Mouse (Mus musculus) MEL (cell line): ENCODE results near the gene Clns1a. TPM values are rescaled to one million over a fixed set of nuclear protein-coding genes. Genes with fewer than 3 reads are reported as not detected.
A peak's percentile ranks its signal among the peaks of the same experiment; 100 is the strongest.

Experiments
- DNase-seq: peaks from one replicate; pipeline ENCODE4 v3.0.0; 2011; ENCODE audit warnings: low read depth, low spot score
- H3K27ac ChIP-seq: 2 replicates; pipeline ENCODE4 v1.5.1; 2012; ENCODE audit warnings: low read depth, mild to moderate bottlenecking, control low read depth, low read length, moderate library complexity; ENCODE audit not compliant: control insufficient read depth
- H3K27me3 ChIP-seq, 2 experiments: fragments of 150-350 bp in 1 of 2; sonication (generic) in 1 of 2; 2 replicates each; pipeline ENCODE4 v1.6.1; 2012; ENCODE audit warnings: low read length in 2 of 2, mild to moderate bottlenecking in 2 of 2, improper control_type of control experiment in 1 of 2, moderate library complexity in 1 of 2; ENCODE audit not compliant: insufficient read depth in 2 of 2, control insufficient read depth in 1 of 2
- H3K36me3 ChIP-seq, 2 experiments: 2 replicates each; pipeline ENCODE4 v1.6.1; 2012 to 2014; ENCODE audit warnings: low read length in 2 of 2, improper control_type of control experiment in 1 of 2, inconsistent platforms in 1 of 2, mild to moderate bottlenecking in 1 of 2; ENCODE audit not compliant: insufficient read depth in 2 of 2, control insufficient read depth in 1 of 2
- H3K4me1 ChIP-seq, 2 experiments: fragments of 150-350 bp in 1 of 2; sonication (generic) in 1 of 2; 2 replicates each; pipeline ENCODE4 v1.6.1; 2012; ENCODE audit warnings: low read length in 2 of 2, improper control_type of control experiment in 1 of 2, mild to moderate bottlenecking in 1 of 2; ENCODE audit not compliant: insufficient read depth in 2 of 2, control insufficient read depth in 1 of 2
- H3K4me3 ChIP-seq, 2 experiments: fragments of 150-350 bp in 1 of 2; sonication (generic) in 1 of 2; 2 replicates each; pipeline ENCODE4 v1.5.1; 2012; ENCODE audit warnings: low read depth in 2 of 2, low read length in 2 of 2, mild to moderate bottlenecking in 2 of 2, moderate library complexity in 2 of 2, control low read depth in 1 of 2, improper control_type of control experiment in 1 of 2; ENCODE audit not compliant: control insufficient read depth in 1 of 2, insufficient read depth in 1 of 2
- H3K79me2 ChIP-seq: 2 replicates; pipeline ENCODE4 v1.6.1; 2012; ENCODE audit warnings: mild to moderate bottlenecking, low read length, moderate library complexity; ENCODE audit not compliant: control insufficient read depth, poor library complexity, insufficient read depth
- H3K9ac ChIP-seq: 2 replicates; pipeline ENCODE4 v1.6.1; 2012; ENCODE audit warnings: low read depth, mild to moderate bottlenecking, control low read depth, low read length, moderate library complexity; ENCODE audit not compliant: control insufficient read depth, poor library complexity, severe bottlenecking
- H3K9me3 ChIP-seq: fragments of 150-350 bp; sonication (generic); replicated peaks from 2 replicates; pipeline ENCODE4 v1.6.1; 2012; ENCODE audit warnings: mild to moderate bottlenecking, low read length, improper control_type of control experiment, moderate library complexity; ENCODE audit not compliant: insufficient read depth
- BHLHE40 ChIP-seq: IDR thresholded peaks from 2 replicates; pipeline ENCODE4 v1.6.1; 2012; ENCODE audit warnings: low read depth, mild to moderate bottlenecking, inconsistent platforms, low read length, improper control_type of control experiment, borderline replicate concordance
- CHD1 ChIP-seq: IDR thresholded peaks from 2 replicates; pipeline ENCODE4 v1.6.1; 2012; ENCODE audit warnings: low read depth, mild to moderate bottlenecking, inconsistent platforms, low read length, improper control_type of control experiment
- E2F4 ChIP-seq: IDR thresholded peaks from 2 replicates; pipeline ENCODE4 v1.6.1; 2011; ENCODE audit warnings: low read depth, low read length, improper control_type of control experiment, borderline replicate concordance
- ELF1 ChIP-seq: IDR thresholded peaks from 2 replicates; pipeline ENCODE4 v1.6.1; 2014; ENCODE audit warnings: low read depth, mild to moderate bottlenecking, inconsistent platforms, low read length, improper control_type of control experiment, moderate library complexity
- EP300 ChIP-seq, 2 experiments: IDR thresholded peaks; 2 replicates each; pipeline ENCODE4 v1.6.1; 2011; ENCODE audit warnings: improper control_type of control experiment in 2 of 2, low read length in 2 of 2, low read depth in 1 of 2, mild to moderate bottlenecking in 1 of 2
- ETS1 ChIP-seq: IDR thresholded peaks from 2 replicates; pipeline ENCODE4 v1.6.1; 2012; ENCODE audit warnings: low read depth, mild to moderate bottlenecking, inconsistent platforms, low read length, improper control_type of control experiment, moderate library complexity
- GABPA ChIP-seq: IDR thresholded peaks from 2 replicates; pipeline ENCODE4 v1.6.1; 2012; ENCODE audit warnings: low read depth, mild to moderate bottlenecking, inconsistent platforms, low read length, improper control_type of control experiment, moderate library complexity
- GATA1 ChIP-seq: IDR thresholded peaks from 2 replicates; pipeline ENCODE4 v1.6.1; 2011; ENCODE audit warnings: low read depth, low read length, improper control_type of control experiment
- JUND ChIP-seq: IDR thresholded peaks from 2 replicates; pipeline ENCODE4 v1.6.1; 2011; ENCODE audit warnings: low read depth, mild to moderate bottlenecking, improper control_type of control experiment, low read length
- MAFK ChIP-seq: IDR thresholded peaks from 2 replicates; pipeline ENCODE4 v1.6.1; 2011; ENCODE audit warnings: low read depth, mild to moderate bottlenecking, low read length, improper control_type of control experiment, borderline replicate concordance
- MAX ChIP-seq: IDR thresholded peaks from 2 replicates; pipeline ENCODE4 v1.6.1; 2011; ENCODE audit warnings: low read length, improper control_type of control experiment
- MAZ ChIP-seq: IDR thresholded peaks from 2 replicates; pipeline ENCODE4 v1.6.1; 2012; ENCODE audit warnings: low read depth, mild to moderate bottlenecking, inconsistent platforms, low read length, improper control_type of control experiment
- MEF2A ChIP-seq: IDR thresholded peaks from 2 replicates; pipeline ENCODE4 v1.6.1; 2014; ENCODE audit warnings: low read depth, mild to moderate bottlenecking, inconsistent platforms, low read length, improper control_type of control experiment; ENCODE audit not compliant: poor library complexity, insufficient replicate concordance, severe bottlenecking; ENCODE audit errors: extremely low read depth
- MXI1 ChIP-seq: IDR thresholded peaks from 2 replicates; pipeline ENCODE4 v1.6.1; 2011; ENCODE audit warnings: mild to moderate bottlenecking, low read depth, low read length, improper control_type of control experiment
- MYB ChIP-seq: IDR thresholded peaks from 2 replicates; pipeline ENCODE4 v1.6.1; 2011; ENCODE audit warnings: mild to moderate bottlenecking, low read depth, low read length, improper control_type of control experiment
- POLR2A ChIP-seq, 2 experiments: IDR thresholded peaks; 2 replicates each; pipeline ENCODE4 v1.6.1; 2011 to 2012; ENCODE audit warnings: low read length in 2 of 2, mild to moderate bottlenecking in 2 of 2, control low read depth in 1 of 2, improper control_type of control experiment in 1 of 2, low read depth in 1 of 2, moderate library complexity in 1 of 2; ENCODE audit not compliant: control insufficient read depth in 1 of 2, insufficient read depth in 1 of 2, poor library complexity in 1 of 2
- SMC3 ChIP-seq: IDR thresholded peaks from 2 replicates; pipeline ENCODE4 v1.6.1; 2011; ENCODE audit warnings: low read depth, low read length, improper control_type of control experiment
- TAL1 ChIP-seq: IDR thresholded peaks from 2 replicates; pipeline ENCODE4 v1.6.1; 2012; ENCODE audit warnings: mild to moderate bottlenecking, inconsistent platforms, low read length, moderate library complexity, mixed read lengths
- TBP ChIP-seq: IDR thresholded peaks from 2 replicates; pipeline ENCODE4 v1.8.0; 2011; ENCODE audit warnings: low read depth, low read length, improper control_type of control experiment
- TCF12 ChIP-seq: IDR thresholded peaks from 2 replicates; pipeline ENCODE4 v1.6.1; 2014; ENCODE audit warnings: low read depth, mild to moderate bottlenecking, inconsistent platforms, low read length, improper control_type of control experiment, moderate library complexity
- UBTF ChIP-seq: IDR thresholded peaks from 2 replicates; pipeline ENCODE4 v1.6.1; 2012; ENCODE audit warnings: low read depth, mild to moderate bottlenecking, inconsistent platforms, low read length, improper control_type of control experiment, moderate library complexity, borderline replicate concordance; ENCODE audit not compliant: insufficient read depth
- USF2 ChIP-seq, 2 experiments: IDR thresholded peaks; 2 replicates each; pipeline ENCODE4 v1.6.1; 2011 to 2012; ENCODE audit warnings: improper control_type of control experiment in 2 of 2, low read length in 2 of 2, borderline replicate concordance in 1 of 2, inconsistent platforms in 1 of 2, low read depth in 1 of 2, mild to moderate bottlenecking in 1 of 2; ENCODE audit not compliant: insufficient read depth in 1 of 2
- ZC3H11A ChIP-seq: IDR thresholded peaks from 2 replicates; pipeline ENCODE4 v1.6.1; 2012; ENCODE audit warnings: low read depth, mild to moderate bottlenecking, inconsistent platforms, low read length, improper control_type of control experiment
- polyA plus RNA-seq, 2 experiments: library from polyadenylated mRNA; stranded (reverse) in 1 of 2; unstranded in 1 of 2; fragments of >175 nt in 1 of 2; fragments of >200 nt in 1 of 2; gene quantifications; 2 replicates each; pipeline versions ENCODE4 v1.2.1 to v1.2.4; 2012; ENCODE audit warnings: low replicate concordance in 2 of 2, low read depth in 1 of 2; ENCODE audit not compliant: insufficient read length in 2 of 2, insufficient read depth in 1 of 2, missing spikeins in 1 of 2
- total RNA-seq: library from RNA; depleted of rRNA; stranded (reverse); fragments of 300-350 nt; gene quantifications from 2 replicates; pipeline ENCODE4 v1.2.3, GENCODE M21; 2012

The Clns1a gene
- total and polyA plus RNA-seq, 3 experiments = 119 to 140 (median 130) TPM

- H3K27me3 ChIP-seq = no peaks in the 10 kb centered on the region
- DNase-seq = no peak
- no peak overlapping the region for H3K9ac ChIP-seq
- H3K4me1 ChIP-seq = peaks cover 0 to 7% of the 10 kb centered on the region in 2 experiments; a peak in 3 of 4 replicates
- no peak overlapping the region for H3K27ac ChIP-seq
- H3K9me3 ChIP-seq = no peaks in the 10 kb centered on the region
- H3K79me2 ChIP-seq = no peaks in the 10 kb centered on the region
- H3K4me3 ChIP-seq = no peak overlapping the region
- peaks cover 0 to 2% of the 10 kb centered on the region in 2 experiments; a peak in 1 of 4 replicates for H3K36me3 ChIP-seq
- TF ChIP-seq ZC3H11A (no peak), SMC3 (no peak), TCF12 (0 out of 2 replicates have a peak, but pooled peaks have one; percentile 15), USF2 (IDR thresholded peaks at IDR 0.05; ENCODE audit: borderline replicate concordance in 1 of 2, insufficient read depth in 1 of 2, low read depth in 1 of 2, low read length in 2 of 2) (no peak), JUND (no peak), EP300 (IDR thresholded peaks at IDR 0.05; ENCODE audit: low read depth in 1 of 2, low read length in 2 of 2) (peak; percentile 16 to 65; a peak in 2 of 4 replicates), ETS1 (0 out of 2 replicates have a peak, but pooled peaks have one; percentile 31), MYB (peak; percentile 72; the same call in 1 of the 2 replicates), GABPA (no peak), MEF2A (no peak)
These were observed 27.5 kb downstream of the Clns1a start for GRCm38 (mm10) chr7:97723646-97724538.

GRCm38 (mm10) chr7:97725401-97725800, 29.0 kb downstream of the Clns1a start:
- H3K27ac ChIP-seq = no peak overlapping the region
- no peak overlapping the region for H3K4me3 ChIP-seq
- no peak overlapping the region for H3K9ac ChIP-seq
- no peak for DNase-seq
- TF ChIP-seq POLR2A (IDR thresholded peaks at IDR 0.05; ENCODE audit: control insufficient read depth in 1 of 2, insufficient read depth in 1 of 2, low read depth in 1 of 2, low read length in 2 of 2, poor library complexity in 1 of 2) (no peak), TBP (no peak), MAZ (no peak), GABPA (no peak), MAFK (no peak), TCF12 (no peak), MAX (no peak), ELF1 (no peak), JUND (no peak), E2F4 (no peak), MXI1 (no peak), BHLHE40 (no peak), CHD1 (no peak), UBTF (no peak), TAL1 (no peak), GATA1 (no peak), EP300 (IDR thresholded peaks at IDR 0.05; ENCODE audit: low read depth in 1 of 2, low read length in 2 of 2) (no peak)
- H3K27me3 ChIP-seq = no peaks in the 10 kb centered on the region
- H3K9me3 ChIP-seq = no peaks in the 10 kb centered on the region
- no peaks in the 10 kb centered on the region for H3K79me2 ChIP-seq
- H3K4me1 ChIP-seq = peaks cover 0 to 7% of the 10 kb centered on the region in 2 experiments; a peak in 3 of 4 replicates
- H3K36me3 ChIP-seq = no peaks in the 10 kb centered on the region
